ENCODE assay signal across 23 mouse cellular contexts in genomic region chr8:26815020-26815584, GRCm38 (mm10).
DNase-seq lines count a peak whose midpoint lies in the region; ATAC-seq and TF ChIP-seq lines count a peak whose summit lies in the region.
"Had no signal": no experiment of that assay in that cellular context is flagged by ENCODE, and none has a peak within 500 bp of the region (broad histone marks: within the 10 kb centered on the region; RNA-seq: fewer than 3 reads in every experiment).

No protein-coding gene starts in this region.

- no peaks in the 10 kb centered on the region for H3K27me3 ChIP-seq in forebrain, embryonic 14.5 days (replicated peaks; ENCODE audit: control insufficient read depth, insufficient read depth, low read length)
- H3K27me3 ChIP-seq in forebrain, embryonic 10.5 days (ENCODE audit: poor library complexity, severe bottlenecking): peaks cover 16% of the 10 kb centered on the region; the same call in 1 of the 2 replicates
- H3K27me3 ChIP-seq in embryonic facial prominence, embryonic 13.5 days: peaks cover 28% of the 10 kb centered on the region
- H3K27me3 ChIP-seq in intestine, postnatal 0 days (replicated peaks; ENCODE audit: control insufficient read depth, insufficient read depth, low read length): no peaks in the 10 kb centered on the region
- H3K27me3 ChIP-seq: liver, embryonic 12.5 days had no signal

- H3K9me3 ChIP-seq in forebrain, embryonic 14.5 days (replicated peaks; ENCODE audit: control insufficient read depth, low read length): no peaks in the 10 kb centered on the region
- no peaks in the 10 kb centered on the region for H3K9me3 ChIP-seq in forebrain, embryonic 10.5 days
- H3K9me3 ChIP-seq in embryonic facial prominence, embryonic 13.5 days: no peaks in the 10 kb centered on the region
- H3K9me3 ChIP-seq in intestine, postnatal 0 days (ENCODE audit: control insufficient read depth): no peaks in the 10 kb centered on the region
- H3K9me3 ChIP-seq: heart, embryonic 15.5 days; hindbrain, embryonic 13.5 days; limb, embryonic 12.5 days; liver, embryonic 12.5 days had no signal

- no peak overlapping the region for H3K4me2 ChIP-seq in forebrain, embryonic 14.5 days (ENCODE audit: low read length)
- no peak overlapping the region for H3K4me2 ChIP-seq in embryonic facial prominence, embryonic 13.5 days
- H3K4me2 ChIP-seq in intestine, postnatal 0 days (replicated peaks; ENCODE audit: low read depth): no peak overlapping the region
- H3K4me2 ChIP-seq: heart, embryonic 15.5 days; hindbrain, embryonic 13.5 days; limb, embryonic 12.5 days; liver, embryonic 12.5 days had no signal

- no peak for TF ChIP-seq CTCF in brain, embryonic 14.5 days (IDR thresholded peaks at IDR 0.05; ENCODE audit: borderline replicate concordance, extremely low read depth, insufficient read depth, insufficient read length)
- no peak for TF ChIP-seq CTCF in intestine, postnatal 0 days (IDR thresholded peaks at IDR 0.05; ENCODE audit: low read depth)

- H3K36me3 ChIP-seq in forebrain, embryonic 14.5 days (ENCODE audit: control insufficient read depth, insufficient read depth, low read length): no peaks in the 10 kb centered on the region
- H3K36me3 ChIP-seq in forebrain, embryonic 10.5 days (replicated peaks): no peaks in the 10 kb centered on the region
- H3K36me3 ChIP-seq in embryonic facial prominence, embryonic 13.5 days: no peaks in the 10 kb centered on the region
- no peaks in the 10 kb centered on the region for H3K36me3 ChIP-seq in intestine, postnatal 0 days (ENCODE audit: control insufficient read depth, insufficient read depth)
- H3K36me3 ChIP-seq: heart, embryonic 15.5 days; hindbrain, embryonic 13.5 days; limb, embryonic 12.5 days; liver, embryonic 12.5 days had no signal

- peak; percentile 48; the same call in 1 of the 2 replicates for ATAC-seq in forebrain, embryonic 14.5 days
- 0 out of 2 replicates have a peak, but pooled peaks have one; percentile 37 for ATAC-seq in embryonic facial prominence, embryonic 13.5 days (ENCODE audit: insufficient number of reproducible peaks, insufficient read depth, low FRiP score, low TSS enrichment, low read depth)
- ATAC-seq in intestine, postnatal 0 days: peak; percentile 89
- ATAC-seq: liver, embryonic 12.5 days had no signal

- DNase-seq in forebrain, embryonic 14.5 days (ENCODE audit: low spot score): peak; percentile 41
- DNase-seq in forebrain, embryonic 10.5 days (ENCODE audit: extremely low spot score, low spot score): no peak
- DNase-seq in brain, embryonic 14.5 days (ENCODE audit: low read depth): peak; percentile 66
- no peak for DNase-seq in cerebellum, adult 11 months
- no peak for DNase-seq in layer of hippocampus, postnatal 10 days (ENCODE audit: low spot score in 2 of 2)
- no peak for DNase-seq in cerebellum, adult 9-11 months
- DNase-seq: adrenal gland, postnatal 25 days; cerebellum, adult 11-12 months; cerebellum, postnatal 14 days; embryo, embryonic 11 days; gastrocnemius, adult 2 months; heart, postnatal 36 days; kidney, adult 8-10 months; kidney, postnatal 14 days; lung, adult 18-20 months; lung, postnatal 14 days; thymus, postnatal 25 days had no signal

- 48% methylated on average over 15 of the region's 15 CpGs for WGBS in forebrain, embryonic 14.5 days
- 73% methylated on average over 15 of the region's 15 CpGs for WGBS in forebrain, embryonic 10.5 days
- WGBS in embryonic facial prominence, embryonic 13.5 days: 24% methylated on average over 15 of the region's 15 CpGs
- WGBS in intestine, postnatal 0 days: 74% methylated on average over 15 of the region's 15 CpGs

- peaks cover 8% of the 10 kb centered on the region; the same call in 1 of the 2 replicates for H3K4me1 ChIP-seq in forebrain, embryonic 14.5 days (ENCODE audit: control insufficient read depth, insufficient read depth, low read length)
- H3K4me1 ChIP-seq in forebrain, embryonic 10.5 days: peaks cover 13% of the 10 kb centered on the region
- peaks cover 41% of the 10 kb centered on the region for H3K4me1 ChIP-seq in embryonic facial prominence, embryonic 13.5 days
- H3K4me1 ChIP-seq in intestine, postnatal 0 days (replicated peaks; ENCODE audit: control insufficient read depth, insufficient read depth, low read length): no peaks in the 10 kb centered on the region
- H3K4me1 ChIP-seq: liver, embryonic 12.5 days had no signal

- 0 out of 2 replicates have a peak overlapping the region, but pooled peaks have one; percentile 8 for H3K9ac ChIP-seq in forebrain, embryonic 14.5 days (ENCODE audit: low read length)
- H3K9ac ChIP-seq in embryonic facial prominence, embryonic 13.5 days: no peak overlapping the region
- H3K9ac ChIP-seq in intestine, postnatal 0 days (ENCODE audit: low read depth, low read length): no peak overlapping the region
- H3K9ac ChIP-seq: heart, embryonic 15.5 days; hindbrain, embryonic 13.5 days; limb, embryonic 12.5 days; liver, embryonic 12.5 days had no signal

- no peak overlapping the region for H3K27ac ChIP-seq in forebrain, embryonic 14.5 days (ENCODE audit: low read depth, low read length)
- H3K27ac ChIP-seq in forebrain, embryonic 10.5 days: no peak overlapping the region
- H3K27ac ChIP-seq in embryonic facial prominence, embryonic 13.5 days: no peak overlapping the region
- no peak overlapping the region for H3K27ac ChIP-seq in intestine, postnatal 0 days (ENCODE audit: low read depth, low read length)
- H3K27ac ChIP-seq: gastrocnemius, adult 2 months; heart, embryonic 15.5 days; hindbrain, embryonic 13.5 days; limb, embryonic 12.5 days; liver, embryonic 12.5 days had no signal

- H3K4me3 ChIP-seq in forebrain, embryonic 14.5 days (ENCODE audit: low read depth, low read length): no peak overlapping the region
- H3K4me3 ChIP-seq in forebrain, embryonic 10.5 days: no peak overlapping the region
- no peak overlapping the region for H3K4me3 ChIP-seq in embryonic facial prominence, embryonic 13.5 days
- no peak overlapping the region for H3K4me3 ChIP-seq in intestine, postnatal 0 days (ENCODE audit: low read depth, low read length)
- H3K4me3 ChIP-seq: gastrocnemius, adult 2 months; heart, embryonic 15.5 days; hindbrain, embryonic 13.5 days; limb, embryonic 12.5 days; liver, embryonic 12.5 days had no signal

- no peak for TF ChIP-seq POLR2A in brain, embryonic 14.5 days (IDR thresholded peaks at IDR 0.05; ENCODE audit: borderline replicate concordance, extremely low read depth, insufficient read depth, insufficient read length, poor library complexity, severe bottlenecking)

Comparison
In these comparisons a context has a peak if more than half of its experiments do, and no peak if none do; other contexts are left out.
1. DNase-seq: peak in forebrain, embryonic 14.5 days (single experiment) and brain, embryonic 14.5 days (single experiment); none in forebrain, embryonic 10.5 days (single experiment), cerebellum, adult 11 months (single experiment), layer of hippocampus, postnatal 10 days (0 of 2) and cerebellum, adult 9-11 months (single experiment).
2. ATAC-seq: peak in every context shown above with its lines; median percentile 89 in intestine, postnatal 0 days; 48 in forebrain, embryonic 14.5 days; 37 in embryonic facial prominence, embryonic 13.5 days.